ENCODE assay signal across 8 mouse cellular contexts in the genomic region with DNA sequence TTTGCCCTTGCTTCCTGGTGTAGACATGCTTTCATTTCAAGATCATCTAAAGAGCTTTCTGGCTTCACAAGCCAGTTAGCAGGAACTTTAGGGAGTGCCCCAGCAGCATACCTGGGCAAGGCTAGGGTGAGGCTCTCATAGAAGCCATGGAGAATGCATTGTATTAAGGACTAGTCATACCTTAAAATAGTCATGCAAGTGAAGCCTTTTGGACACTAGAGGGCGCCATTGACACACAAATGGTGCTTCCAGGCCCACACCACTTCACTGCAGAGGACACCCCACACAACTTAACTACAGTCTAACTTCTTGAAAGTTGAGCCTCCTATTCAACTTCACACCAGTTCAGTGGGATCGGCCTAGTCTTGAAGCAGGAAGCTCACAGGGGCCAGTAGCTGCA. TPM values are rescaled to one million over a fixed set of nuclear protein-coding genes. Genes with fewer than 3 reads are reported as not detected.
DNase-seq lines count a peak whose midpoint lies in the region; ATAC-seq lines count a peak whose summit lies in the region.

No protein-coding gene starts in this region.

- H3K9ac ChIP-seq in hindbrain, embryonic 15.5 days: no peak overlapping the region

- H3K36me3 ChIP-seq in hindbrain, embryonic 15.5 days: no peaks in the 10 kb centered on the region

- peak; percentile 73 for DNase-seq in WW6 (ENCODE audit: low read depth, low spot score)
- peak; percentile 68 to 86 for DNase-seq in cerebellum, postnatal 25 days
- DNase-seq in frontal cortex, postnatal 36 days (ENCODE audit: low spot score in 2 of 2): peak; percentile 66 to 87
- DNase-seq in layer of hippocampus, postnatal 36 days: peak; percentile 63 to 66
- peak; percentile 91 for DNase-seq in lung, postnatal 25 days (ENCODE audit: low spot score)
- peak; percentile 86 to 89 for DNase-seq in right cerebral cortex, adult 2 months (ENCODE audit: low spot score in 2 of 2)
- DNase-seq in urinary bladder, postnatal 14 days (ENCODE audit: low spot score): peak; percentile 87

- H3K9me3 ChIP-seq in hindbrain, embryonic 15.5 days: no peaks in the 10 kb centered on the region

- ATAC-seq in hindbrain, embryonic 15.5 days (ENCODE audit: low FRiP score, low read depth): peak; percentile 84

- H3K27ac ChIP-seq in hindbrain, embryonic 15.5 days (replicated peaks): no peak overlapping the region

- H3K4me2 ChIP-seq in hindbrain, embryonic 15.5 days: no peak overlapping the region

- 9% methylated on average over 2 of the region's 2 CpGs for WGBS in hindbrain, embryonic 15.5 days

- peaks cover 2% of the 10 kb centered on the region for H3K4me1 ChIP-seq in hindbrain, embryonic 15.5 days (replicated peaks)

- H3K27me3 ChIP-seq in hindbrain, embryonic 15.5 days: no peaks in the 10 kb centered on the region

- no peak overlapping the region for H3K4me3 ChIP-seq in hindbrain, embryonic 15.5 days

RNA-seq across cellular contexts. Expression of gene Lta4h, which starts 27.5 kb away (rescaled TPM):
- 84.7 and 90.2 TPM in 2 replicates for polyA plus RNA-seq in hindbrain, embryonic 15.5 days (2015; fragmentation: Nextera tagmentation; extraction: Ambion mirVana)
- 10 to 100 TPM; 53.5 to 59.1 TPM for total RNA-seq in layer of hippocampus, postnatal 36 days (2021)
